Mouse (Mus musculus): ENCODE measurements around the gene Shc1. TPM values are rescaled to one million over a fixed set of nuclear protein-coding genes. Genes with fewer than 3 reads are reported as not detected.

Shc1 gene
- total and polyA plus RNA-seq, 3 experiments, result 40.9 to 124 (median 118) TPM

- Histone ChIP-seq H3K36me3 (replicated peaks) (peaks cover 98% of the 10 kb centered on the region), H3K9me3 (replicated peaks) (no peaks in the 10 kb centered on the region), H3K4me3 (ENCODE audit: low read depth, low read length) (peak overlapping the region; percentile 64; the same call in 1 of the 2 replicates), H3K4me1 (ENCODE audit: insufficient read depth, low read depth, low read length) (peaks cover 85% of the 10 kb centered on the region), H3K27me3 (ENCODE audit: insufficient read depth, low read length) (no peaks in the 10 kb centered on the region)
- TF ChIP-seq GATA2 (IDR thresholded peaks at IDR 0.05; ENCODE audit: borderline replicate concordance, low read depth, low read length), result no peak
- no peak for TF ChIP-seq CTCF (IDR thresholded peaks at IDR 0.05; ENCODE audit: low read depth, low read length)
- TF ChIP-seq POLR2AphosphoS5 (IDR thresholded peaks at IDR 0.05; ENCODE audit: insufficient replicate concordance, low read depth, low read length), result no peak
- no peak for TF ChIP-seq GATA1 (IDR thresholded peaks at IDR 0.05; ENCODE audit: borderline replicate concordance, low read length)
- no peak for TF ChIP-seq TAL1 (conservative IDR thresholded peaks at IDR 0.05; ENCODE audit: low read depth, low read length)
- no peak for DNase-seq (ENCODE audit: low spot score)
- no peak for ATAC-seq (ENCODE audit: extremely low read depth, insufficient number of reproducible peaks, low FRiP score, poor library complexity, severe bottlenecking)
Observed at GRCm38 (mm10) chr3:89384331-89385076, 33.7 kb upstream of the Shc1 start.

- DNase-seq (ENCODE audit: low spot score) (no peak), ATAC-seq (ENCODE audit: extremely low read depth, insufficient number of reproducible peaks, low FRiP score, poor library complexity, severe bottlenecking) (peak; percentile 38; the same call in 1 of the 2 replicates)
- TF ChIP-seq GATA2 (IDR thresholded peaks at IDR 0.05; ENCODE audit: borderline replicate concordance, low read depth, low read length), result no peak
- TF ChIP-seq POLR2AphosphoS5 (IDR thresholded peaks at IDR 0.05; ENCODE audit: insufficient replicate concordance, low read depth, low read length), result no peak
- no peak for TF ChIP-seq TAL1 (conservative IDR thresholded peaks at IDR 0.05; ENCODE audit: low read depth, low read length)
- TF ChIP-seq CTCF (IDR thresholded peaks at IDR 0.05; ENCODE audit: low read depth, low read length), result no peak
- no peak for TF ChIP-seq GATA1 (IDR thresholded peaks at IDR 0.05; ENCODE audit: borderline replicate concordance, low read length)
- Histone ChIP-seq H3K36me3 (replicated peaks) (peaks cover 98% of the 10 kb centered on the region), H3K9me3 (replicated peaks) (no peaks in the 10 kb centered on the region), H3K4me3 (ENCODE audit: low read depth, low read length) (peak overlapping the region; percentile 64; the same call in 1 of the 2 replicates), H3K27me3 (ENCODE audit: insufficient read depth, low read length) (no peaks in the 10 kb centered on the region), H3K4me1 (ENCODE audit: insufficient read depth, low read depth, low read length) (peaks cover 91% of the 10 kb centered on the region)
Observed at GRCm38 (mm10) chr3:89385451-89385850, 32.8 kb upstream of the Shc1 start.

GRCm38 (mm10) chr3:89386438-89387420 lies 31.5 kb upstream of the Shc1 start:
- no peak for ATAC-seq (ENCODE audit: extremely low read depth, insufficient number of reproducible peaks, low FRiP score, poor library complexity, severe bottlenecking)
- Histone ChIP-seq H3K9me3 (replicated peaks) (no peaks in the 10 kb centered on the region), H3K4me1 (ENCODE audit: insufficient read depth, low read depth, low read length) (peaks cover 98% of the 10 kb centered on the region), H3K4me3 (ENCODE audit: low read depth, low read length) (peak overlapping the region; percentile 64), H3K27me3 (ENCODE audit: insufficient read depth, low read length) (no peaks in the 10 kb centered on the region), H3K36me3 (replicated peaks) (peaks cover 94% of the 10 kb centered on the region)
- no peak for TF ChIP-seq POLR2AphosphoS5 (IDR thresholded peaks at IDR 0.05; ENCODE audit: insufficient replicate concordance, low read depth, low read length)
- no peak for TF ChIP-seq GATA1 (IDR thresholded peaks at IDR 0.05; ENCODE audit: borderline replicate concordance, low read length)
- TF ChIP-seq CTCF (IDR thresholded peaks at IDR 0.05; ENCODE audit: low read depth, low read length), result no peak
- no peak for TF ChIP-seq GATA2 (IDR thresholded peaks at IDR 0.05; ENCODE audit: borderline replicate concordance, low read depth, low read length)
- TF ChIP-seq TAL1 (conservative IDR thresholded peaks at IDR 0.05; ENCODE audit: low read depth, low read length), result no peak
- no peak for DNase-seq (ENCODE audit: low spot score)

DNA sequence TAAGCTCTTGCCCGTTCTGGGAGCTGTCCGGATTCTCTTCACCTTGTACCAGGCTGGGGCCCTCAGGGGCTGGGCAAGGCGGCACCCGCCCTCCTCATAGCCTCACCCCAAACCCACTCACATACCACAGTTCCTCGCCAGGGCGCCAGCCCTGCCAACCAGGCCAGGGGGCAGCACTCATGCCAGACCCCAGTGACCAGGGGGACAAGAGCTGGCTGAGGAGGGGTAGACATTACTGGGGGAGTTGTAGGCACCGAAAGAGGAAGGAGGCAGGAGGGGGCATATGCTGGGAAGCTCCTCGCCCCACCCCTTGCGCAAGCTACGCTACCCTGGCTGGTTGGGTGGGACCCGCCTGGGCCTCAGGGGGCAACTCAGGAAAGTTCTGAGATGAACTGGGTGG lies 30.6 kb upstream of the Shc1 start:
- ATAC-seq (ENCODE audit: extremely low read depth, insufficient number of reproducible peaks, low FRiP score, poor library complexity, severe bottlenecking), result no peak
- TF ChIP-seq GATA2 (IDR thresholded peaks at IDR 0.05; ENCODE audit: borderline replicate concordance, low read depth, low read length), result no peak
- no peak for TF ChIP-seq POLR2AphosphoS5 (IDR thresholded peaks at IDR 0.05; ENCODE audit: insufficient replicate concordance, low read depth, low read length)
- no peak for TF ChIP-seq TAL1 (conservative IDR thresholded peaks at IDR 0.05; ENCODE audit: low read depth, low read length)
- no peak for TF ChIP-seq CTCF (IDR thresholded peaks at IDR 0.05; ENCODE audit: low read depth, low read length)
- no peak for TF ChIP-seq GATA1 (IDR thresholded peaks at IDR 0.05; ENCODE audit: borderline replicate concordance, low read length)
- peaks cover 97% of the 10 kb centered on the region for H3K4me1 ChIP-seq (ENCODE audit: insufficient read depth, low read depth, low read length)

GRCm38 (mm10) chr3:89388134-89388881 lies 29.9 kb upstream of the Shc1 start:
- Histone ChIP-seq H3K4me3 (ENCODE audit: low read depth, low read length) (peak overlapping the region; percentile 64; the same call in 1 of the 2 replicates), H3K4me1 (ENCODE audit: insufficient read depth, low read depth, low read length) (peaks cover 95% of the 10 kb centered on the region), H3K9me3 (replicated peaks) (no peaks in the 10 kb centered on the region), H3K36me3 (replicated peaks) (peaks cover 78% of the 10 kb centered on the region), H3K27me3 (ENCODE audit: insufficient read depth, low read length) (no peaks in the 10 kb centered on the region)
- no peak for ATAC-seq (ENCODE audit: extremely low read depth, insufficient number of reproducible peaks, low FRiP score, poor library complexity, severe bottlenecking)
- TF ChIP-seq POLR2AphosphoS5 (IDR thresholded peaks at IDR 0.05; ENCODE audit: insufficient replicate concordance, low read depth, low read length), result no peak
- no peak for TF ChIP-seq GATA1 (IDR thresholded peaks at IDR 0.05; ENCODE audit: borderline replicate concordance, low read length)
- TF ChIP-seq TAL1 (conservative IDR thresholded peaks at IDR 0.05; ENCODE audit: low read depth, low read length), result no peak
- no peak for TF ChIP-seq GATA2 (IDR thresholded peaks at IDR 0.05; ENCODE audit: borderline replicate concordance, low read depth, low read length)
- TF ChIP-seq CTCF (IDR thresholded peaks at IDR 0.05; ENCODE audit: low read depth, low read length), result no peak
- no peak for DNase-seq (ENCODE audit: low spot score)

More for the DNA sequence above, 30.6 kb upstream of the Shc1 start:
- Histone ChIP-seq H3K4me3 (ENCODE audit: low read depth, low read length) (peak overlapping the region; percentile 64; the same call in 1 of the 2 replicates), H3K27me3 (ENCODE audit: insufficient read depth, low read length) (no peaks in the 10 kb centered on the region), H3K9me3 (replicated peaks) (no peaks in the 10 kb centered on the region), H3K36me3 (replicated peaks) (peaks cover 85% of the 10 kb centered on the region)
- DNase-seq (ENCODE audit: low spot score), result no peak
